Mouse (Mus musculus) effector memory CD4-positive, alpha-beta T cell, adult 7 months (primary cell): ENCODE measurements around the gene Traf3ip3. TPM values are rescaled to one million over a fixed set of nuclear protein-coding genes. Genes with fewer than 3 reads are reported as not detected.

Experiments used
- polyA plus RNA-seq: library from polyadenylated mRNA; unstranded; fragments of 100-300 nt; shearing (Covaris generic); gene quantifications from one replicate; pipeline ENCODE4 v1.2.1, GENCODE M21; 2017

Traf3ip3 gene
- 193 TPM for polyA plus RNA-seq

DNA sequence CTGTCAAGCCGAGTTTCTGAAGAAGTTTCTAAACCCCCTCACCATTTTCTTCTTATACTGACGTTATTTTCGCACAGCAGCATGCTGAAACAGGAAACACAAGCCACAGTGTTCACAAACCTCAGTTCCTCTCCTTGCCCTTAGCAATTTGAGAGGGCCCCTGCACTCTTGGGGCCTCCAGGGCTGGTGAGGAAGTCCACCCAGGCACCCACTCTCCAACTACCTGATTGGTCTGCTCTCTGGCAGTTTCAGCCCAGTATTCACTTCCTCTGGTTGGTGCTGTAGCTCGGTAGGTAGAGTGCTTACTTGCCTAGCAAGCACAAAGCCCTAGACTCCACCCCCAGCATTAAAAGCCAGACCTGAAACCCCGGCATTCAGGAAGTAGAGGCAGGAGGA is at the start of gene Traf3ip3:
Traf3ip3 (minus strand) TSS at position 321 of the 396 bp plus-strand sequence.

DNA sequence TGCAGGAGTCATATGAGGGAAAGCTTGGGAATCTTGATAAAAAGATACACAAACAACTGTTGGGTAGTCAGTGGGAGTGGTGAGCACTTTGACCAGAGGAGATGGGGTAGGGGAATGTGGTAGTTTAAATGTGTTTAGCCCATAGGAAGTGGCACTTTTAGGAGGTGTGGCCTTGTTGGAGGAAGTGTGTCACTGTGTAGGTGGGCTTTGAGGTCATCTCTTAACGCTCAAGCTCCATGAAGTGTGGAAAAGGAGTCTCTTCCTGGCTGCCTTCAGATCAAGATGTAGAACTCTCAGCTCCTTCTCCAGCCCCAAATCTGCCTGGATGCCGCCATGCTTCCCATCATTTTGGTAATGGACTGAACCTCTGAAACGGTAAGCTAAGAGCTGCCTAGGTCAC is 6.0 kb upstream of the Traf3ip3 start, which contains the start of gene Lamb3:
Lamb3 (plus strand) TSS at position 197 of the 400 bp plus-strand sequence.

DNA sequence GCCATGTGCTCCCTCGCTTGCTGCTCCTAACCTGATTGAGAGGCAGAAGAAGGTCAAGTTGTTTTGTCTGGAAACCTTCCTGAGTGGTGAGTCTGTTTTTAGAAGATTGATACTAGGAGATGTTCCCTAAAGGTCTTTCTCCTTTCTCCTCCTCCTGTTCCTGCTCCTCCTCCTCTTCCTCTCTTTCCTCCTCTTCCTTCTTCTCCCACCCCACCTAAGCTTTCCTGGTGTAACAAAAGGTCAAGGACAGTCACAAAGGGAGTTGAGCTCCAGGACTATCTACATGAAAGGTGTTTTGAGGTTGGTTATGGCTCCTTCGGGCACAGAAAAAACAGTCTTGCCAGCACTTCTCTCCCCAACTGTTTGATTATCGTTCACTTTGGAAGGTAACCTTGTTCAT is 33.8 kb downstream of the Traf3ip3 start, which contains the start of gene A130010J15Rik:
A130010J15Rik (plus strand) TSS at position 301 of the 400 bp plus-strand sequence.

DNA sequence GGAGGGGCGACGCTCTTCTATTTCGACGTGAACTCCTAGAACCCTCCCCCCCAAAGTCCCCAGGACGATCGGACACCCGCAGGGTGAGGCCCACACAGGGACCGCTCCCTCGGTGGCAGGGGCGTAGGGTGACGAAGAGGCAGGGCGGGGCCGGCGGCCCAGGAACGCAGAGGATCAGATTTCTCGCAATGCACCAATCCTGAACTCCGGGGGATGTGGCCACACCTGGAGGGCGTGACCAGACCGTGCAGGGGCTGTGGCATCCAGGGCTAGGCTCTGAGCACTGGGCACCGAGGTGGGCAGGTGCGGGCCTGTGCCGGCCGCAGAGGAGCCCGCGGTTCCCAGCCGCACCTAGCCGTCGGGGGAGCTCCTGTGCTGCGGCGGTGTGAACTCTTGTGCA is 48.6 kb downstream of the Traf3ip3 start, which contains the start of gene Irf6:
Irf6 (plus strand) TSS at position 240 of the 400 bp plus-strand sequence.

DNA sequence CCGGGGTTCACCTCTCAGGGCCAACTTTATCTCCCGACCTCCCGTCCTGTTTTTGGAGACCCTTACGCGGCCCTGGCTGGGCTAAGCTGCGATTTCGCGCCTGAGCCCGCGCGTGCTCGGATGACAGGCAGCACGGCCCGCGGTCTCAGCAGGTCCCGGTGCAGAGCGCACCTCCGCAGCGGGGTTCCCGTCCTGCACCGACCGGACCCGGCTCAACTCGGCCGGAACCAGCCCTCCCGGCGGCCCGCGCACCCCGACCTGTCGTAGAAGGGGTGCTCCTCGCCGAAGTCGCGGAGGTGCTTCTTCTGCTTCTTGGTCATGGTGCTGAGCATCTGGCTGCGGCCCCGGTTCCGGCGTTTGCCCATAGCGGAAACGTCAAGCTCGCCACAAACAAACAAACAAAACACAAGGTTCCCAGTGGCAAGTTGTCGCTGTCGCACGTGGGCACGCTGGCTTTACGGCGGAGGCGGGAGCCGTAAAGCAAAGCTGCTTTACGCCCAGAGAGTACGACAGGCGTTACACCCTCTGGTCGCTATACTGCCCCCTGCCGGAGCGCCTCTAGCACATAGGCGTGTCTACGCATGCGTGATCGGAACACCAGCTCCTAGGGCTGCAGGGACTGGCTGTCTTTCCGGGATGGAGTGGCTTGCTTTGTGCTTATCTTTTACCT is 71.6 kb downstream of the Traf3ip3 start, which contains the start of gene Diexf:
Diexf (minus strand) TSS at position 487 of the 670 bp plus-strand sequence.

Other genes with a start within 250 kb of the Traf3ip3 start
- not detected for gene Syt14, start 165.9 kb downstream of the Traf3ip3 start, polyA plus RNA-seq
- gene Diexf, start 71.4 kb downstream of the Traf3ip3 start, polyA plus RNA-seq = 9.5 TPM
- 2.9 TPM for gene Irf6, start 48.6 kb downstream of the Traf3ip3 start, polyA plus RNA-seq
- gene A130010J15Rik, start 33.7 kb downstream of the Traf3ip3 start, polyA plus RNA-seq = 5.8 TPM
- 45.4 TPM for gene Lamb3, start 6.0 kb upstream of the Traf3ip3 start, polyA plus RNA-seq
- 181 TPM for gene Hsd11b1, start 62.4 kb upstream of the Traf3ip3 start, polyA plus RNA-seq
- gene G0s2, start 71.5 kb upstream of the Traf3ip3 start, polyA plus RNA-seq = not detected
- gene Camk1g, start 168.6 kb upstream of the Traf3ip3 start, polyA plus RNA-seq = not detected